Mouse (Mus musculus) small intestine, adult 2 months (tissue): ENCODE results near the gene Tnfsf9.

ENCODE experiments used
- CTCF ChIP-seq: fragments of 200-500 bp; IDR thresholded peaks from 2 replicates; pipeline ENCODE4 v1.5.1; 2012; ENCODE audit warnings: low read depth, mild to moderate bottlenecking, control low read depth, inconsistent platforms, low read length, moderate library complexity, mixed read lengths; ENCODE audit not compliant: insufficient replicate concordance, insufficient read length; ENCODE audit errors: extremely low read depth
- POLR2A ChIP-seq: fragments of 200-500 bp; IDR thresholded peaks from 2 replicates; pipeline ENCODE4 v1.6.1; 2012; ENCODE audit warnings: low read depth, mild to moderate bottlenecking, control low read depth, inconsistent platforms, low read length, moderate library complexity

- TF ChIP-seq POLR2A (no peak; the same call in 1 of the 2 replicates), CTCF (no peak)
Measured at GRCm38 (mm10) chr17:57105181-57106034, at the start of gene Tnfsf9.
